ENCODE assay signal across 19 mouse cellular contexts in the genomic region with DNA sequence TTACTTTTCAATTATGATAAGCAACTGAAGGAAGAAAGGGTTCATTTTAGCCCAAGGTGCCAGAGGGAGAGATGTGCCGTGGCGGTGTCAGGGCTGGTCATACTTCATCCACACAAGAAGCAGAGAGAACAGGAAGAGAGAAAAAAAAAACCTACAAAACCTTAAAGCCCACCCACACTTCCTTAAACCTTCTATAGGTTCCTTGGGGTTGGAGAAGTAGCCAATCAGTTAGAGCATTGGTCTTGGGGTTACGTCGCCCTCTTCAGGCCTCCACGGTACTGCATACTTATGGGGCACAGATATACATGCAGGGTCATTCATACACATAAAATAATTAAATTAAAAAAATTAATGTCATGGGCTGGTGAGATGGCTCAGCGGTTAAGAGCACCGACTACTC. TPM values are rescaled to one million over a fixed set of nuclear protein-coding genes. Genes with fewer than 3 reads are reported as not detected.
DNase-seq lines count a peak whose midpoint lies in the region; ATAC-seq and TF ChIP-seq lines count a peak whose summit lies in the region.
"Had no signal": no experiment of that assay in that cellular context is flagged by ENCODE, and none has a peak within 500 bp of the region (broad histone marks: within the 10 kb centered on the region; RNA-seq: fewer than 3 reads in every experiment).

No protein-coding gene starts in this region.

- no peak overlapping the region for H3K9ac ChIP-seq in intestine, postnatal 0 days (ENCODE audit: low read depth, low read length)
- H3K9ac ChIP-seq in intestine, embryonic 15.5 days: no peak overlapping the region
- no peak overlapping the region for H3K9ac ChIP-seq in midbrain, embryonic 11.5 days (ENCODE audit: low read length)
- H3K9ac ChIP-seq in midbrain, embryonic 15.5 days: no peak overlapping the region
- no peak overlapping the region for H3K9ac ChIP-seq in MEL (ENCODE audit: control insufficient read depth, low read depth, low read length, poor library complexity, severe bottlenecking)
- H3K9ac ChIP-seq: heart, embryonic 15.5 days; liver, embryonic 15.5 days had no signal

- peak; percentile 19 for TF ChIP-seq RAD21 in MEL (IDR thresholded peaks at IDR 0.05; ENCODE audit: low read depth, low read length)

- TF ChIP-seq POLR2A in MEL (IDR thresholded peaks at IDR 0.05; ENCODE audit: control insufficient read depth in 1 of 2, insufficient read depth in 1 of 2, low read depth in 1 of 2, low read length in 2 of 2, poor library complexity in 1 of 2): no peak

- DNase-seq in midbrain, embryonic 11.5 days (ENCODE audit: low spot score, missing footprints): peak; percentile 84
- DNase-seq in MEL (ENCODE audit: low read depth, low spot score): peak; percentile 60
- DNase-seq in induced T-regulatory cell, adult 2 months (ENCODE audit: low read depth): peak; percentile 67
- DNase-seq in urinary bladder, postnatal 4 days (ENCODE audit: low spot score in 2 of 2): no peak
- DNase-seq in right cerebral cortex, postnatal 14 days: no peak
- DNase-seq: adrenal gland, postnatal 14 days; cerebellum, postnatal 25 days; kidney, adult 9 months; layer of hippocampus, adult 9-11 months; right cerebral cortex, postnatal 4 days had no signal

- H3K27me3 ChIP-seq in intestine, postnatal 0 days (replicated peaks; ENCODE audit: control insufficient read depth, insufficient read depth, low read length): no peaks in the 10 kb centered on the region
- H3K27me3 ChIP-seq in intestine, embryonic 15.5 days (replicated peaks): no peaks in the 10 kb centered on the region
- no peaks in the 10 kb centered on the region; the same call in 1 of the 2 replicates for H3K27me3 ChIP-seq in midbrain, embryonic 11.5 days (ENCODE audit: control insufficient read depth, insufficient read depth, low read length)
- no peaks in the 10 kb centered on the region for H3K27me3 ChIP-seq in midbrain, embryonic 15.5 days (replicated peaks)
- no peaks in the 10 kb centered on the region; a peak in 1 of 4 replicates for H3K27me3 ChIP-seq in MEL (ENCODE audit: control insufficient read depth in 1 of 2, insufficient read depth in 2 of 2, low read length in 2 of 2)
- H3K27me3 ChIP-seq: heart, embryonic 15.5 days had no signal

- no peaks in the 10 kb centered on the region for H3K79me2 ChIP-seq in MEL (ENCODE audit: control insufficient read depth, insufficient read depth, low read length, poor library complexity)

- no peak for ATAC-seq in intestine, postnatal 0 days
- no peak for ATAC-seq in intestine, embryonic 15.5 days
- no peak for ATAC-seq in midbrain, embryonic 11.5 days (ENCODE audit: low FRiP score)
- ATAC-seq in midbrain, embryonic 15.5 days (replicated peaks): no peak

- 94% methylated on average over 7 of the region's 7 CpGs for WGBS in intestine, postnatal 0 days
- WGBS in intestine, embryonic 15.5 days: 95% methylated on average over 7 of the region's 7 CpGs
- WGBS in midbrain, embryonic 11.5 days: 95% methylated on average over 7 of the region's 7 CpGs
- WGBS in midbrain, embryonic 15.5 days: 95% methylated on average over 7 of the region's 7 CpGs

- no peak overlapping the region for H3K27ac ChIP-seq in intestine, postnatal 0 days (ENCODE audit: low read depth, low read length)
- H3K27ac ChIP-seq in intestine, embryonic 15.5 days: no peak overlapping the region
- H3K27ac ChIP-seq in midbrain, embryonic 11.5 days (ENCODE audit: low read depth, low read length): no peak overlapping the region
- H3K27ac ChIP-seq in midbrain, embryonic 15.5 days: no peak overlapping the region
- no peak overlapping the region for H3K27ac ChIP-seq in MEL (ENCODE audit: control insufficient read depth, low read depth, low read length)
- H3K27ac ChIP-seq: heart, embryonic 15.5 days; liver, embryonic 15.5 days had no signal

- H3K4me1 ChIP-seq in intestine, postnatal 0 days (replicated peaks; ENCODE audit: control insufficient read depth, insufficient read depth, low read length): no peaks in the 10 kb centered on the region
- H3K4me1 ChIP-seq in intestine, embryonic 15.5 days (replicated peaks): 0 out of 2 replicates have a peak, but pooled peaks cover 2% of the 10 kb centered on the region
- no peaks in the 10 kb centered on the region for H3K4me1 ChIP-seq in midbrain, embryonic 11.5 days (ENCODE audit: control insufficient read depth, insufficient read depth, low read length)
- H3K4me1 ChIP-seq in midbrain, embryonic 15.5 days: peaks cover 3% of the 10 kb centered on the region
- no peaks in the 10 kb centered on the region for H3K4me1 ChIP-seq in MEL (ENCODE audit: control insufficient read depth in 1 of 2, insufficient read depth in 2 of 2, low read length in 2 of 2)

- no peaks in the 10 kb centered on the region for H3K9me3 ChIP-seq in intestine, postnatal 0 days (ENCODE audit: control insufficient read depth)
- H3K9me3 ChIP-seq in intestine, embryonic 15.5 days: no peaks in the 10 kb centered on the region
- H3K9me3 ChIP-seq in midbrain, embryonic 11.5 days (ENCODE audit: control insufficient read depth, low read length): no peaks in the 10 kb centered on the region
- H3K9me3 ChIP-seq in midbrain, embryonic 15.5 days: no peaks in the 10 kb centered on the region
- no peaks in the 10 kb centered on the region for H3K9me3 ChIP-seq in MEL (replicated peaks; ENCODE audit: insufficient read depth, low read length)
- H3K9me3 ChIP-seq: heart, embryonic 15.5 days; liver, embryonic 15.5 days had no signal

- no peaks in the 10 kb centered on the region for H3K36me3 ChIP-seq in intestine, postnatal 0 days (ENCODE audit: control insufficient read depth, insufficient read depth)
- no peaks in the 10 kb centered on the region for H3K36me3 ChIP-seq in intestine, embryonic 15.5 days
- H3K36me3 ChIP-seq in midbrain, embryonic 11.5 days (ENCODE audit: control insufficient read depth, insufficient read depth, low read length): no peaks in the 10 kb centered on the region
- no peaks in the 10 kb centered on the region for H3K36me3 ChIP-seq in midbrain, embryonic 15.5 days (replicated peaks)
- no peaks in the 10 kb centered on the region for H3K36me3 ChIP-seq in MEL (ENCODE audit: control insufficient read depth in 1 of 2, insufficient read depth in 2 of 2, low read length in 2 of 2)
- H3K36me3 ChIP-seq: liver, embryonic 15.5 days had no signal

- H3K4me2 ChIP-seq in intestine, postnatal 0 days (replicated peaks; ENCODE audit: low read depth): no peak overlapping the region
- no peak overlapping the region for H3K4me2 ChIP-seq in intestine, embryonic 15.5 days (replicated peaks)
- no peak overlapping the region for H3K4me2 ChIP-seq in midbrain, embryonic 11.5 days
- no peak overlapping the region for H3K4me2 ChIP-seq in midbrain, embryonic 15.5 days
- H3K4me2 ChIP-seq: heart, embryonic 15.5 days; liver, embryonic 15.5 days had no signal

- TF ChIP-seq EP300 in MEL (IDR thresholded peaks at IDR 0.05; ENCODE audit: low read depth in 1 of 2, low read length in 2 of 2): no peak

- TF ChIP-seq CTCF in intestine, postnatal 0 days (IDR thresholded peaks at IDR 0.05; ENCODE audit: low read depth): peak; percentile 39
- TF ChIP-seq CTCF in MEL (IDR thresholded peaks at IDR 0.05 in 2 of 3, conservative IDR thresholded peaks at IDR 0.05 in 1 of 3; ENCODE audit: control insufficient read depth in 1 of 3, insufficient read depth in 1 of 3, low read depth in 2 of 3, low read length in 3 of 3, poor library complexity in 1 of 3, severe bottlenecking in 1 of 3): peak; percentile 32 to 51 (median 43); a peak in 5 of 6 replicates

- no peak overlapping the region for H3K4me3 ChIP-seq in intestine, postnatal 0 days (ENCODE audit: low read depth, low read length)
- no peak overlapping the region for H3K4me3 ChIP-seq in intestine, embryonic 15.5 days (replicated peaks)
- no peak overlapping the region for H3K4me3 ChIP-seq in midbrain, embryonic 11.5 days (ENCODE audit: low read depth, low read length)
- no peak overlapping the region for H3K4me3 ChIP-seq in midbrain, embryonic 15.5 days
- H3K4me3 ChIP-seq in MEL (ENCODE audit: control insufficient read depth in 1 of 2, insufficient read depth in 1 of 2, low read depth in 2 of 2, low read length in 2 of 2): no peak overlapping the region
- H3K4me3 ChIP-seq: heart, embryonic 15.5 days; liver, embryonic 15.5 days; myocyte had no signal

RNA-seq across cellular contexts. Expression of a gene that starts 5.5 kb away (rescaled TPM):
- 1.6 and 1.8 TPM in 2 replicates for polyA plus RNA-seq in intestine, postnatal 0 days (2015; fragmentation: Nextera tagmentation; extraction: Ambion mirVana)
- polyA plus RNA-seq in intestine, embryonic 15.5 days (2015; fragmentation: Nextera tagmentation; extraction: Ambion mirVana): 6.6 and 6.7 TPM in 2 replicates
- 5.8 and 6.0 TPM in 2 replicates for polyA plus RNA-seq in midbrain, embryonic 11.5 days (2014; fragmentation: Nextera tagmentation; extraction: Ambion mirVana)
- 3.7 and 4.0 TPM in 2 replicates for polyA plus RNA-seq in midbrain, embryonic 15.5 days (2015; fragmentation: Nextera tagmentation; extraction: Ambion mirVana)
- total RNA-seq in MEL (2012; rRNA removed): 0.10 TPM in 1 of 2 replicates, not detected in the other
- under 1 TPM in 1 of 2 experiments, not detected in 1; 0.43 TPM for polyA plus RNA-seq in MEL (2012; ENCODE audit: insufficient read depth in 1 of 2, insufficient read length in 2 of 2, low read depth in 1 of 2, low replicate concordance in 2 of 2, missing spikeins in 1 of 2)

RNA-seq across cellular contexts. Expression of a gene that starts 19.5 kb away (rescaled TPM):
- 98.7 and 101 TPM in 2 replicates for polyA plus RNA-seq in intestine, postnatal 0 days (2015; fragmentation: Nextera tagmentation; extraction: Ambion mirVana)
- 136 and 143 TPM in 2 replicates for polyA plus RNA-seq in intestine, embryonic 15.5 days (2015; fragmentation: Nextera tagmentation; extraction: Ambion mirVana)
- 127 and 135 TPM in 2 replicates for polyA plus RNA-seq in midbrain, embryonic 11.5 days (2014; fragmentation: Nextera tagmentation; extraction: Ambion mirVana)
- 96.7 and 106 TPM in 2 replicates for polyA plus RNA-seq in midbrain, embryonic 15.5 days (2015; fragmentation: Nextera tagmentation; extraction: Ambion mirVana)
- 137 and 141 TPM in 2 replicates for total RNA-seq in MEL (2012; rRNA removed)
- polyA plus RNA-seq in MEL (2012; ENCODE audit: insufficient read depth in 1 of 2, insufficient read length in 2 of 2, low read depth in 1 of 2, low replicate concordance in 2 of 2, missing spikeins in 1 of 2): 100 to 1,000 TPM in 1 of 2 experiments, not detected in 1; 126 TPM

RNA-seq across cellular contexts. Expression of a gene that starts 19.7 kb away (rescaled TPM):
- polyA plus RNA-seq in intestine, postnatal 0 days (2015; fragmentation: Nextera tagmentation; extraction: Ambion mirVana): 8.6 and 9.9 TPM in 2 replicates
- 22.6 and 25.1 TPM in 2 replicates for polyA plus RNA-seq in intestine, embryonic 15.5 days (2015; fragmentation: Nextera tagmentation; extraction: Ambion mirVana)
- polyA plus RNA-seq in midbrain, embryonic 11.5 days (2014; fragmentation: Nextera tagmentation; extraction: Ambion mirVana): 25.9 and 27.7 TPM in 2 replicates
- 18.3 and 18.7 TPM in 2 replicates for polyA plus RNA-seq in midbrain, embryonic 15.5 days (2015; fragmentation: Nextera tagmentation; extraction: Ambion mirVana)
- total RNA-seq in MEL (2012; rRNA removed): 19.2 and 21.3 TPM in 2 replicates
- polyA plus RNA-seq in MEL (2012; ENCODE audit: insufficient read depth in 1 of 2, insufficient read length in 2 of 2, low read depth in 1 of 2, low replicate concordance in 2 of 2, missing spikeins in 1 of 2): 10 to 100 TPM in 1 of 2 experiments, not detected in 1; 51.4 TPM

RNA-seq across cellular contexts. Expression of a gene that starts 29.4 kb away (rescaled TPM):
- polyA plus RNA-seq in intestine, postnatal 0 days (2015; fragmentation: Nextera tagmentation; extraction: Ambion mirVana): 0.37 and 0.90 TPM in 2 replicates
- polyA plus RNA-seq in intestine, embryonic 15.5 days (2015; fragmentation: Nextera tagmentation; extraction: Ambion mirVana): 2.9 and 3.1 TPM in 2 replicates
- polyA plus RNA-seq in midbrain, embryonic 11.5 days (2014; fragmentation: Nextera tagmentation; extraction: Ambion mirVana): 3.8 TPM in 2 replicates
- polyA plus RNA-seq in midbrain, embryonic 15.5 days (2015; fragmentation: Nextera tagmentation; extraction: Ambion mirVana): 10.2 and 12.1 TPM in 2 replicates
- not detected in 2 replicates for total RNA-seq in MEL (2012; rRNA removed)
- not detected for polyA plus RNA-seq in MEL (2012; ENCODE audit: insufficient read depth in 1 of 2, insufficient read length in 2 of 2, low read depth in 1 of 2, low replicate concordance in 2 of 2, missing spikeins in 1 of 2)
- total RNA-seq: megakaryocyte-erythroid progenitor cell, adult 5-6 weeks had no signal
- polyA plus RNA-seq: myocyte had no signal

RNA-seq across cellular contexts. Expression of a gene that starts 33.9 kb away (rescaled TPM):
- polyA plus RNA-seq in intestine, postnatal 0 days (2015; fragmentation: Nextera tagmentation; extraction: Ambion mirVana): not detected in 2 replicates
- not detected in 2 replicates for polyA plus RNA-seq in intestine, embryonic 15.5 days (2015; fragmentation: Nextera tagmentation; extraction: Ambion mirVana)
- not detected in 2 replicates for polyA plus RNA-seq in midbrain, embryonic 11.5 days (2014; fragmentation: Nextera tagmentation; extraction: Ambion mirVana)
- 0.36 and 0.50 TPM in 2 replicates for polyA plus RNA-seq in midbrain, embryonic 15.5 days (2015; fragmentation: Nextera tagmentation; extraction: Ambion mirVana)
- not detected in 2 replicates for total RNA-seq in MEL (2012; rRNA removed)
- polyA plus RNA-seq in MEL (2012; ENCODE audit: insufficient read depth in 1 of 2, insufficient read length in 2 of 2, low read depth in 1 of 2, low replicate concordance in 2 of 2, missing spikeins in 1 of 2): under 1 TPM in 1 of 2 experiments, not detected in 1; 0.11 TPM
- total RNA-seq: adrenal gland, postnatal 14 days; megakaryocyte-erythroid progenitor cell, adult 5-6 weeks had no signal
- polyA plus RNA-seq: gonadal fat pad, adult 2 months; heart, embryonic 15.5 days; liver, embryonic 15.5 days; myocyte; stomach, embryonic 14.5 days had no signal

Comparison
In these comparisons a context has a peak if more than half of its experiments do, and no peak if none do; other contexts are left out.
1. DNase-seq: peak in midbrain, embryonic 11.5 days (single experiment), MEL (single experiment) and induced T-regulatory cell, adult 2 months (single experiment); none in urinary bladder, postnatal 4 days (0 of 2) and right cerebral cortex, postnatal 14 days (single experiment).